Mouse (Mus musculus) liver, postnatal 0 days (tissue): ENCODE measurements around the gene Serpina1a. TPM values are rescaled to one million over a fixed set of nuclear protein-coding genes. Genes with fewer than 3 reads are reported as not detected.
A peak's percentile ranks its signal among the peaks of the same experiment; 100 is the strongest.
"Not testable (repeated sequence)": the region's sequence is repeated elsewhere in the genome, so short reads cannot be mapped to it uniquely, and the experiment has no call there.

Source experiments
- ATAC-seq: fragments of 200-750 bp; cut with Nextera tagmentation; 2 replicates; pipeline ENCODE4 v1.8.0; 2017; ENCODE audit warnings: mild to moderate bottlenecking, moderate library complexity
- DNase-seq: peaks from one replicate; pipeline ENCODE4 v3.0.0-alpha.2; 2016
- H3K27ac ChIP-seq: fragments of 300-500 bp; sonication (generic); 2 replicates; pipeline ENCODE4 v1.5.1; 2014; ENCODE audit warnings: antibody characterized with exemption, moderate library complexity, mild to moderate bottlenecking, low read depth
- H3K27me3 ChIP-seq: fragments of 300-500 bp; sonication (generic); 2 replicates; pipeline ENCODE4 v1.6.1; 2014; ENCODE audit warnings: low read length, control low read depth, mixed read lengths; ENCODE audit not compliant: insufficient read depth
- H3K36me3 ChIP-seq: fragments of 300-500 bp; sonication (generic); replicated peaks from 2 replicates; pipeline ENCODE4 v1.6.1; 2014; ENCODE audit warnings: mild to moderate bottlenecking, control low read depth, low read length, moderate library complexity, mixed read lengths; ENCODE audit not compliant: insufficient read depth
- H3K4me1 ChIP-seq: fragments of 300-500 bp; sonication (generic); 2 replicates; pipeline ENCODE4 v1.6.1; 2014; ENCODE audit warnings: antibody characterized with exemption, mild to moderate bottlenecking, control low read depth; ENCODE audit not compliant: insufficient read depth
- H3K4me2 ChIP-seq: fragments of 300-500 bp; sonication (generic); 2 replicates; pipeline ENCODE4 v1.6.1; 2014; ENCODE audit warnings: low read depth, mild to moderate bottlenecking, low read length, moderate library complexity, mixed read lengths
- H3K4me3 ChIP-seq: fragments of 300-500 bp; sonication (generic); 2 replicates; pipeline ENCODE4 v1.5.1; 2014; ENCODE audit warnings: low read depth, low read length
- H3K9ac ChIP-seq: fragments of 300-500 bp; sonication (generic); replicated peaks from 2 replicates; pipeline ENCODE4 v1.6.1; 2014; ENCODE audit warnings: mild to moderate bottlenecking, moderate library complexity
- H3K9me3 ChIP-seq: fragments of 300-500 bp; sonication (generic); 2 replicates; pipeline ENCODE4 v1.6.1; 2016; ENCODE audit warnings: mild to moderate bottlenecking, control low read depth, low read length, mixed read lengths
- CTCF ChIP-seq: sonication (generic); IDR thresholded peaks from 2 replicates; pipeline ENCODE4 v1.5.1; 2016; ENCODE audit warnings: antibody characterized with exemption, low read depth
- EP300 ChIP-seq: IDR thresholded peaks from 2 replicates; pipeline ENCODE4 v1.6.1; 2016; ENCODE audit warnings: antibody characterized with exemption, low read depth, mild to moderate bottlenecking
- WGBS: fragments of 180-500 bp; shearing (Covaris S2); extraction: QIAGEN DNeasy Blood & Tissue Kit; methylation state at CpG from one replicate; pipeline ENCODE4 v1.1.7; 2014; ENCODE audit not compliant: insufficient replicate concordance; 5-methylcytosine and 5-hydroxymethylcytosine counted together
- polyA plus RNA-seq: library from polyadenylated mRNA; unstranded; fragments of >200 nt; fragmentation: Nextera tagmentation; extraction: Ambion mirVana; gene quantifications from 2 replicates; pipeline ENCODE4 v1.2.1, GENCODE M21; 2015

Serpina1a gene
- 2,837 and 2,905 TPM in 2 replicates for polyA plus RNA-seq

DNA sequence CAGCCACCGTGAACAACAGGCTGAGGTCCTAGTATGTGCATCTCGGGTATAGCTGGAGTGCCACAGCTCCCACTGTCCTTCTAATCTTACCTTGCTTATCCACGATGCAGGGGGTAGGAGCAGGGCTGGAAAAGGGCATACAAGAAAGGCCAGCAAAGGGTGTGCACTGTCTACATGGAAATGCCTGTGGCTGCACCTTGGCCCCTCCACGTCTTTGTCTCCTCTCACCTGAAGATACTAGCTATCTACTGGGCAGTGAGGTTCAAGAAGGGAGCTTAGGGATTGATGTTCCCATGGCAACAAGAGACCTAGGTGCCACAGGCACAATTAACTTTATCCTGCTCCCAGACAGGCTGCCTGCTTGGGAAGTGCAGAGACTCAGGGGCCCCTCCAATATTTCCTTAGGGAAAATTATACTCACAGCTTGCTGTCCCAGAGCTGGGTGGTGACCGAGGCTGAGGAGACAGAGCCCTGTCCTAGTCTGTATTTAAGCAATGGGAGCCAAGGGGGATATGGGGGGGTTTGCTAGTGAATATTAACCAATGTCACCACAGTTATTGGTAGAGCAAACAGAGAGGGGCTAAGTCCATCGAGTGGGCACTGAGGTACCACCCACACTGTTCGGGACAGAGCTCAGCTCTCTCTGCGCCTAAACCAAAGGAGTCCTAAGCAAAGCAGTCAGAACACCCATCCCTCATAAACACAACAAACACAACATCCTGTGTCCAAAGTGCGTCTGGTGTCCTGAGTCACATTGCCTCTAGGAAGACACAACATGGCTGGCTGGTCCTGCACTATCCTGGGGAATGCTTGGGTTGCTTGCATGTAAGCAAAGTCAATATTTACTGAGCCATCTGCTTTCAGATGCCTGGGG, at the start of gene Serpina1a:
Gene Serpina1a (minus strand): TSS at position 462 of the 874 bp plus-strand sequence.
- not testable (repeated sequence) for H3K4me1 ChIP-seq, H3K9me3 ChIP-seq, H3K9ac ChIP-seq, H3K36me3 ChIP-seq, H3K27me3 ChIP-seq
- ATAC-seq: peak; percentile 74
- 44% methylated on average over 9 of the region's 9 CpGs for WGBS
- H3K27ac ChIP-seq: peak within 1 kb of the TSS; percentile 67
- peak within 1 kb of the TSS; percentile 32 for H3K4me3 ChIP-seq
- peak; percentile 27 for DNase-seq
- H3K4me2 ChIP-seq: peak within 1 kb of the TSS; percentile 52; the same call in 1 of the 2 replicates

DNA sequence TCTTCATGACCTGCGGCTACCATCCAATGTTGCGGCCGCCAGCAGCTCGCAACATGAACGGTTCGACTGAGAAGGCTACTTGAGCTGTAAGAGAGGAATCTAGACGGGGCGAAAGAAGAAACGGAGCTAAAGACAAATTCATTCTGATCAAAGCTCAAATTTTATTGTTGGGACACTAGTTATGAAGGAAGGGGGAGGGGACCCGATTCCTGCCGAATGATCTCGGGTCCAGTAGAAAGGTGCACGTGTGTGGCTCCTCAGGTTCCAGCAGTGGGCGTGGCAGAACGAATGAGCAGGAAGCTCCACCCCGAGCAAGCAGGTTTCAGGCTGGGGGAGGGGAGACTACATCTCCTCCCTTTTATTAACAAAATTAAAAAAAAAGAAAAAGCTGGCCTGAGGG, 45.8 kb upstream of the Serpina1a start:
- not testable (repeated sequence) for DNase-seq, H3K27me3 ChIP-seq, H3K36me3 ChIP-seq, H3K9ac ChIP-seq, ATAC-seq, H3K4me1 ChIP-seq, H3K4me2 ChIP-seq, H3K27ac ChIP-seq, H3K4me3 ChIP-seq, H3K9me3 ChIP-seq
- WGBS: 87% methylated on average over 9 of the region's 16 CpGs

DNA sequence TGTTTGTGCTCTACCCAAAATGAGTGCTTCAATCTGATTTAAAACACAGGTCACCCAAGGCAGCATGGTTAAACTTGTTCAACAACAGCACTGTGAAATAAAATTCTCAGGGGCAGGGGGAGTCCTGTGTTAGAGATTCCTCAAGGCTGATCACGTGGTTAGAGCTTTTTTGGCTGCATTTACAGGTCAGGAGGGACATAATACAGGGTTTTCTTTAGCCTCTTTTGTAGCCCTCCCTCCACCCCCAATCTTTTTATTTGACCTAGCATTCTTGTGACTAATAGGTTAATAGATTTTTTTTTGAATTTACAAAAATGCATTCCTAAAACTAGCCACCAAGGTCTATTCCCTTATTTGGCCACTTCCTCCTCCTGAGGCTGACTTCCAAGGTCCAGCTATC, 44.4 kb upstream of the Serpina1a start:
- ATAC-seq, DNase-seq, H3K27ac ChIP-seq, H3K9ac ChIP-seq, H3K9me3 ChIP-seq, H3K36me3 ChIP-seq, H3K27me3 ChIP-seq, H3K4me1 ChIP-seq, H3K4me3 ChIP-seq, H3K4me2 ChIP-seq: not testable (repeated sequence)
- 15% methylated on average over 1 of the region's 1 CpGs for WGBS

DNA sequence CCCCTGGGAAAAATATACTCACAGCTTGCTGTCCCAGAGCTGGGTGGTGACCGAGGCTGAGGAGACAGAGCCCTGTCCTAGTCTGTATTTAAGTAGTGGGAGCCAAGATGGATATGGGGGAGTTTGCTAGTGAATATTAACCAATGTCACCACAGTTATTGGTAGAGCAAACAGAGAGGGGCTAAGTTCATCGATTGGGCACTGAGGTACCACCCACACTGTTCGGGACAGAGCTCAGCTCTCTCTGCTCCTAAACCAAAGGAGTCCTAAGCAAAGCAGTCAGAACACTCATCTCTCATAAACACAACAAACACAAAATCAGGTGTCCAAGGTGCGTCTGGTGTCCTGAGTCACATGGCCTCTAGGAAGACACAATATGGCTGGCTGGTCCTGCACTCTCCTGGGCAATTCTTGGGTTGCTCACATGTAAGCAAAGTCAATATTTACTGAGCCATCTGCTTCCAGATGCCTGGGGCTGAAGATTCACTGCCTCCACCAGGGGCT, 41.5 kb upstream of the Serpina1a start, which contains the start of gene Serpina1c:
Gene Serpina1c (minus strand): TSS at position 51 of the 504 bp plus-strand sequence.
- H3K27me3 ChIP-seq, H3K4me1 ChIP-seq, H3K36me3 ChIP-seq, H3K9me3 ChIP-seq: not testable (repeated sequence)
- Histone ChIP-seq H3K4me3 (peak within 1 kb of the TSS; percentile 33), H3K4me2 (peak within 1 kb of the TSS; percentile 42), H3K9ac (peak within 1 kb of the TSS; percentile 51), H3K27ac (peak within 1 kb of the TSS; percentile 62; the same call in 1 of the 2 replicates)
- ATAC-seq: peak; percentile 60
- DNase-seq: peak; percentile 18
- WGBS: 40% methylated on average over 4 of the region's 4 CpGs

DNA sequence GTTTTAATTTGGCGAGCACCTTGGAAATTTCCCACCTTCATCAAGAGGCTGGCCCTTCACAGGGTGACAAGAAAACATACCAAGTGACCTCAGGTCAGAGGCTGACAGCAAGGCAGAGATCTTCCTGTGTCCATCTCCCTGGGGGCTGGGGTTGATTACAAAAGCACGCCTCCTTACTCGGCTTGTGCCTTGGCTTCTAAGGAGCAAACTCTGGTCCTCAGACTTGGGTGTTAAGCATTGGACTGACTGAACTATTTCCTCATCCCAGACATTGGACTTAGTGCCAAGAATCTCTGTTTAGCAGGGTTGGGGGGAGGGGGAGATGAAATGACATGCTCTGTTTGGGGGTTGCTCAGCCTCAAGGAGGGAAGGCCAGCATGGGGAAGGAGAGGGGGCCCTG, 38.6 kb upstream of the Serpina1a start:
- not testable (repeated sequence) for H3K9ac ChIP-seq, DNase-seq, H3K27me3 ChIP-seq, H3K4me1 ChIP-seq, H3K36me3 ChIP-seq, ATAC-seq, H3K4me3 ChIP-seq, H3K9me3 ChIP-seq
- Histone ChIP-seq H3K4me2 (peak overlapping the region; percentile 44), H3K27ac (peak overlapping the region; percentile 82)
- WGBS: 57% methylated on average over 3 of the region's 3 CpGs

DNA sequence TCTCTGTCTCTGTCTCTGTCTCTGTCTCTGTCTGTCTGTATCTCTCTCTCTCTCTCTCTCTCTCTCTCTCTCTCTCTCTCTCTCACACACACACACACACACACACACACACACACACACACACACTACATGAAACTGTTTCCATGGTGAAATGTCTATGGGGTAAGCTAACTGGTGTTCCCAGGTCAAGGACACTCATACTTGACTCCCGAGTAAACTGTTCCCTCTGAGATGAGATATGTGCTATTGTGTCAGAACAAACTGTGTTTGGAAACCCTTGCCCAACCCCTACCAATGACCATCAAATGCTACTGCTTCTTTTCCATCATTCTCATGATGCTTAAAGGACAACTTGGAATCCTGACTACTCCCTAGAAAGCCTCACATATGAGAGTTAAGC, 3.5 kb upstream of the Serpina1a start:
- 37% methylated on average over 1 of the region's 1 CpGs for WGBS
- not testable (repeated sequence) for H3K27me3 ChIP-seq, H3K27ac ChIP-seq, DNase-seq, H3K4me3 ChIP-seq, H3K4me2 ChIP-seq, ATAC-seq, H3K9ac ChIP-seq, H3K4me1 ChIP-seq, H3K36me3 ChIP-seq, H3K9me3 ChIP-seq

DNA sequence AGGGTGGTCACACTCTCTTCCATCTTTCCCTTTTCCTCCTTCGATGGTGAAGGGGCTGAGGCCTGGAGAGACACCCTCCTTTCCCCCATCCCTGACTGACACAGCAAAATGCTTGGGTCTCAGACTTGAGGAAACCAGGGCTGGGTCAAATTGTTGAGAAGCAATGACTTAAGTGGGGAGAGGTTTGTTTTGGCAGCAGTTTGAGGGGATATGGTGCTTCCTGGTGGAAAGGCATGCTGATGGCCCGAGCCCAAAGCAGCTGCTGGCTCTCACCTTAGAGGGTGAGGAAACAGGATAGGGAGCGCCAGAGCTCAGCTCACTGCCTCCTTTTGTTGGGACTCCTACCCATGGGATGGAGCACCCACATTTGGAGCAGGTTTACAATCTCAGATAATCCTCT, 2.4 kb downstream of the Serpina1a start:
- Histone ChIP-seq H3K4me1 (peaks cover 7% of the 10 kb centered on the region), H3K4me3 (0 out of 2 replicates have a peak overlapping the region, but pooled peaks have one; percentile 17), H3K27me3 (no peaks in the 10 kb centered on the region), H3K27ac (peak overlapping the region; percentile 71), H3K9me3 (no peaks in the 10 kb centered on the region), H3K4me2 (peak overlapping the region; percentile 54), H3K36me3 (no peaks in the 10 kb centered on the region), H3K9ac (no peak overlapping the region)
- no peak for ATAC-seq
- no peak for TF ChIP-seq EP300
- no peak for TF ChIP-seq CTCF
- 32% methylated on average over 3 of the region's 3 CpGs for WGBS
- no peak for DNase-seq

DNA sequence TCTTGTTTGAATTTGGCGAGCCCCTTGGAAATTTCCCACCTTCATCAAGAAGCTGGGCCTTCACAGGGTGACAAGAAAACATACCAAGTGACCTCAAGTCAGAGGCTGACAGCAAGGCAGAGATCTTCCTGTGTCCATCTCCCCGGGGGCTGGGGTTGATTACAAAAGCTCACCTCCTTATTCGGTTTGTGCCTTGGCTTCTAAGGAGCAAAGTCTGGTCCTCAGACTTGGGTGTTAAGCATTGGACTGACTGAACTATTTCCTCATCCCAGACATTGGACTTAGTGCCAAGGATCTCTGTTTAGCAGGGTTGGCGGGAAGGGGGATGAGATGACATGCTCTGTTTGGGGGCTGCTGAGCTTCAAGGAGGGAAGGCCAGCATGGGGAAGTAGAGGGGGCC, 2.8 kb downstream of the Serpina1a start:
- WGBS: 55% methylated on average over 3 of the region's 4 CpGs
- H3K4me3 ChIP-seq, H3K4me1 ChIP-seq, H3K9me3 ChIP-seq, H3K9ac ChIP-seq, DNase-seq, H3K27me3 ChIP-seq, ATAC-seq, H3K36me3 ChIP-seq: not testable (repeated sequence)
- H3K4me2 ChIP-seq: peak overlapping the region; percentile 54
- H3K27ac ChIP-seq: peak overlapping the region; percentile 71
